Mouse (Mus musculus): ENCODE data around the gene Gdf9.

DNA sequence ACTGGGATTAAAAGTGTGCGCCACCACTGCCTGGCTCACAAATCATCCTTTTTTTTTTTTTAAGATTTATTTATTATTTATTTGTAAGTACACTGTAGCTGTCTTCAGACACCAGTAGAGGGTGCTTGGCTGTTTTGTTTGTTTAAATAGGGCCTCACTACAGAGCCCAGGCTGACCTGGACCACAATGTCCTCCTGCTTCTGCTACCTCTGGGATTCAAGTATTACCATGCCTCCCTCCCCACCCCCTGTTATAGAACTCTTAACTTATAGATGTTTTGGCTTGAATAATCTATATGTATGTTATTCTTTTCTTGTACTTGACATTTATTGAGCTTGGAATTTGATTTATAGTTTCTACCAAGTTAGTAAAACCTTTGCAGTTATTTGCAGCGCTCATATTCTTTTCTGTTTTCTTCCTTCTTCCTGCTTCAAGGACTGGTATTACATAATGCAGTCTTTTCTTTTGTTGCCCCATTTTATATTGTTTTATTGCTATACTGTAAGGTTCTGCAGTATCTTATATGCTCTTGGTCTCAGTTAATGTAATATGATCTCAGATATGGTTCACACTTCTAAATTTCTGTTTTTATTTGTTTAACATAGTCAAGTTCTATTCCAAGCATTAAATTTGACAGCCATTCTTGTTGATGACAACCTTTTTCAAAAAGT, 46.9 kb upstream of the Gdf9 start:
- TF ChIP-seq CTCF (IDR thresholded peaks at IDR 0.05; ENCODE audit: borderline replicate concordance, insufficient read depth, low read depth, low read length) (no peak), POLR2A (IDR thresholded peaks at IDR 0.05; ENCODE audit: borderline replicate concordance, insufficient read depth, low read length) (no peak)
